Mouse (Mus musculus): ENCODE measurements around the gene Fam71b. TPM values are rescaled to one million over a fixed set of nuclear protein-coding genes. Genes with fewer than 3 reads are reported as not detected.

The Fam71b gene
- polyA plus RNA-seq, 1 experiment from 2014 or later = not detected

DNA sequence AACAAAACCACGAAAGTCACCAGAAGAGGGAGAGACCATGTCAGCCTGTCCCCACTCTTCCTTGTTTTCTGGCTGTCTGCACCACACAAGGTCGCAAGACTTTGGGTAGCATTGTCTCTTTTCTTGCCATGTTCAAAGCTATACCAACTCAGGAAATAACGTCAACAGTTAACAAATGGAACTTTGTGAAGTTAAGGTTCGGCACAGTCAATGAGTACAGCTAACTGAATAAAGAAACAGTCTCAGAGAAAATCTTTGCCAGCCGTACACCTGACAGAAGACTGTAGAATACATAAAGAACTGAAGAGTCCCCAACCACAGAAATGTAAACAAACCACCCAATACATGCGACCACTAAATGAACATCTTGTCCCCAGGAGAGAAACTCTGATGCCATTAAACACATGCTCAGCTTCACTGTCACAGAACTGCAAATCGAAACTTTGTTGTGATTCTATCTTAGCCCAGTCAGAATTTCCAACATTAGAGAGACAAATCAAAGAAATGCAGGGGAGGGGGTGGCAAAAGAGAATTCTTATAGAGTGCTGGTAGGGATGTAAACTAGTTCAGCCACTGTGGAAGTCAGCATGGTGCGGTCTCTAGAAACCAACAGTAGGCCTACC is 23.9 kb upstream of the Fam71b start:
- WGBS = 92% methylated on average over 8 of the region's 8 CpGs
- Histone ChIP-seq H3K9me3 (no peaks in the 10 kb centered on the region), H3K36me3 (replicated peaks) (no peaks in the 10 kb centered on the region), H3K27me3 (ENCODE audit: poor library complexity, severe bottlenecking) (no peaks in the 10 kb centered on the region), H3K27ac (no peak overlapping the region), H3K4me1 (no peaks in the 10 kb centered on the region), H3K4me3 (no peak overlapping the region)
- DNase-seq (ENCODE audit: extremely low spot score, low spot score) = no peak

DNA sequence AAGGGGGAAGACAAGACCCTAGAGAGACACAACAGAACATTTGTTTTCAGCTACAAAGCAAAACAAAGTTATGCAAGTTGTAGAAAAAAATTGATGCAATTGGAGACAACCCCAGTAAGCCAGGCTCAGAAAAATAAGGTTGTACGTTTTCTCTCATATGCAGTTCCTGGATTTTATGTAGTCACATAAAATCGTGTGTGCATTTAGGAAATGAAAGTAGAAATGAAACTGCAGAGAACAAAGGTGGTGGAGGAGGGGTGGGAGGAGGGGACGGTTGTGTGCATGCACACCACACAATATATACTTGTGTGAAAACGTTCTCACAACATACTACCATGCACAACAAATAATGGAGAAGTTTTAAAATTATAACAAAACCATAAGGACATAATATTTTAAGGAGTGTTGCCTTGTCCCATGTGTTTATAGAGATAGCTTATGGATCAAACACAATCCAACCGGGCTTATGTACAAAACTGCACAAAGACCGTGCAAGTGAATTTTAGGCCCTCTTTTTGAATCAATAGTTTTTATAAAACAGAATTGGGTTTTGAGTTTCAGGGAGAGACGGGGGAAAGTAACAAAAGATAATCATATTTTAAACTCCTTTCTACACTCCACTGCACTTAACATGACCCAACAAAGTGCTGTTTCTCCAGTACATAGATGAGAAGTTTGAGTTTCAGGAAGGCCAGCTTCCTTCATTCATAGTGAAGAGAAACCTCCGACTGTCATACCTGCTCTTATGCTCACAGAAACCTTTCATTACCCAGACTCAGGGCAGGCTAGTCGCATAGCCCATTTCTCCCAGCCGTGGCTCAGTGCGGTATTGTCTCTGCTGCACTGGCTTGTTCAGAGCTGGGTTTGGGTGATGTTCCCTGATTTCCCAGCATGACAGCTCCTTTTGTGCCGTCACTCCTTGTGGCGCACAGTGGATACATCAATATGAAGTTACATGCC is 23.0 kb upstream of the Fam71b start:
- Histone ChIP-seq H3K4me1 (no peaks in the 10 kb centered on the region), H3K27ac (no peak overlapping the region), H3K27me3 (ENCODE audit: poor library complexity, severe bottlenecking) (no peaks in the 10 kb centered on the region), H3K4me3 (no peak overlapping the region), H3K9me3 (no peaks in the 10 kb centered on the region), H3K36me3 (replicated peaks) (no peaks in the 10 kb centered on the region)
- whole genome bisulfite sequencing = 91% methylated on average over 13 of the region's 13 CpGs
- DNase-seq (ENCODE audit: extremely low spot score, low spot score) = no peak

GRCm38 (mm10) chr11:46375015-46375414 is 21.3 kb upstream of the Fam71b start:
- no peak overlapping the region for H3K4me3 ChIP-seq
- H3K4me1 ChIP-seq = no peaks in the 10 kb centered on the region
- WGBS = 87% methylated on average over 8 of the region's 8 CpGs
- H3K27ac ChIP-seq = no peak overlapping the region
- no peaks in the 10 kb centered on the region for H3K36me3 ChIP-seq (replicated peaks)
- H3K9me3 ChIP-seq = no peaks in the 10 kb centered on the region
- no peak for DNase-seq (ENCODE audit: extremely low spot score, low spot score)
- H3K27me3 ChIP-seq (ENCODE audit: poor library complexity, severe bottlenecking) = no peaks in the 10 kb centered on the region

DNA sequence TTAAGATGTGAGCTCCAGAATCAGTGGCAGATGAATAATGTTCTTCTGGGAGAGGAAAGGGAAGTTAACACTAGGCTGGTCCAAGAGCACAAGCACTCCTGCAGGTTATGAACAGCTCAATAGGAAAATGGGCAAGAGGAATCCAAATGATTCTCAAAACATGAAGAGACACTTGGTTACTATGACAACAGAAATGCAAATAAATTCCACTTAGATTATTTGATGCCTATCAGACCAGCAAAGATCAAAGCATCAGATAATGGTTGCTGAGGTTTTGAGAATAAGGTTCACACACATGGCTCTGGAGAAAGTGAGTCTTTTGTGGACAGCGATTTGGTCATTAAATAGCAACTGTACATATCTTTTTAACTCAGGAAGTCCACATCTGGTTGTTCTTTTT is 19.0 kb upstream of the Fam71b start:
- Histone ChIP-seq H3K36me3 (replicated peaks) (no peaks in the 10 kb centered on the region), H3K27me3 (ENCODE audit: poor library complexity, severe bottlenecking) (no peaks in the 10 kb centered on the region), H3K4me3 (no peak overlapping the region), H3K27ac (no peak overlapping the region), H3K9me3 (no peaks in the 10 kb centered on the region), H3K4me1 (no peaks in the 10 kb centered on the region)
- WGBS = 89% methylated on average over 1 of the region's 1 CpGs
- DNase-seq (ENCODE audit: extremely low spot score, low spot score) = no peak

GRCm38 (mm10) chr11:46377819-46378782 is 18.3 kb upstream of the Fam71b start:
- Histone ChIP-seq H3K27me3 (ENCODE audit: poor library complexity, severe bottlenecking) (no peaks in the 10 kb centered on the region), H3K4me3 (no peak overlapping the region), H3K36me3 (replicated peaks) (no peaks in the 10 kb centered on the region), H3K27ac (no peak overlapping the region), H3K4me1 (no peaks in the 10 kb centered on the region), H3K9me3 (no peaks in the 10 kb centered on the region)
- 83% methylated on average over 8 of the region's 8 CpGs for WGBS
- no peak for DNase-seq (ENCODE audit: extremely low spot score, low spot score)

DNA sequence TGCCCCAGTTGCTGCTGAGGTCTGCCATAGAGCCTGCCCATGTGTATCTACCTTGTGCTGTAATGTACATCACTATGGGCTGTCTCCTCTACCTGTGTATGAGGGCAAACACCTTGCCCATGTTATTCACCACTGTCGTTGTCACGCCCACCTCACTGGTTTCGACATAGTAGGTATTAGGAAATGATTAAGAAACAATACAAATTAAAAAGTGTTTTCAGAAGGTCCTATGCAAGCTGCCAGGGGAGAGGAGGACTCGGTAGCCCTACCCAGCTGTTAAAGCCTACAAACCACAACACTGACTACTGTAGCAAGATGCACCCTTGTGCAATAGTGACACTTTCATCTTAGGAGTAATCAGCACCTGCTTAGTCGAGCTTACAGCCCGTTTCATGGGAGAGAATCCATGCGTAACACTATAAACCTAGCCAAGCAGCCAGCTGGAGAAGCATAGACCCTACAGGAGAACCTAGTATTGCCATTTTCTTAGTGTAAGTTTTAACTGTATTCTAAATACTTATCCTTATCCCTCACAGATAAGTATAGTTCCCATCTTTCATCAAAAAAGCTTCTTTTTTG is 16.2 kb upstream of the Fam71b start:
- Histone ChIP-seq H3K27ac (no peak overlapping the region), H3K4me1 (no peaks in the 10 kb centered on the region)
- WGBS = 93% methylated on average over 7 of the region's 7 CpGs

DNA sequence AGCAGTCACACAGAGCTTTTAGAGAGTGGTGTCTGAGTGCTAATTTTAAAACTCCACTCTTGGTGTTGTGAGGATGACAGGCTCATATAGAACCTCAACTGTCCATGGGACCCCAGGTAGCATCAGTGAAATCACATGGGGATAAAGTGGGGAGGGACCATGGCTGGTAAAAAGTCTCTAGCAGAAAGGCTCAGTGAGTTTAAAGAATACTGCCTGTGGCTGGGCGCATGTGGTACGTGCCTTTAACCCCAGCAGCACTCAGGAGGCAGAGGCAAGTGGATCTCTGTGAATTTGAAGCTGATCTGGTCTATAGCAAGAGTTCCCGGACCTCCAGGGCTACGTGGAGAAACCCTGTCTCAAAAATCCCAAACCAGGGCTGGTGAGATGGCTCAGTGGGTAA is 13.9 kb upstream of the Fam71b start:
- DNase-seq (ENCODE audit: extremely low spot score, low spot score) = no peak
- Histone ChIP-seq H3K4me1 (no peaks in the 10 kb centered on the region), H3K36me3 (replicated peaks) (no peaks in the 10 kb centered on the region), H3K4me3 (no peak overlapping the region), H3K27me3 (ENCODE audit: poor library complexity, severe bottlenecking) (no peaks in the 10 kb centered on the region), H3K9me3 (no peaks in the 10 kb centered on the region), H3K27ac (no peak overlapping the region)
- 96% methylated on average over 4 of the region's 4 CpGs for WGBS

More for the DNA sequence above, 16.2 kb upstream of the Fam71b start:
- H3K4me3 ChIP-seq = no peak overlapping the region
- H3K9me3 ChIP-seq = no peaks in the 10 kb centered on the region
- no peaks in the 10 kb centered on the region for H3K36me3 ChIP-seq (replicated peaks)
- DNase-seq (ENCODE audit: extremely low spot score, low spot score) = no peak
- H3K27me3 ChIP-seq (ENCODE audit: poor library complexity, severe bottlenecking) = no peaks in the 10 kb centered on the region

- Histone ChIP-seq H3K27ac (no peak overlapping the region), H3K27me3 (ENCODE audit: poor library complexity, severe bottlenecking) (no peaks in the 10 kb centered on the region), H3K4me3 (no peak overlapping the region), H3K9me3 (no peaks in the 10 kb centered on the region), H3K36me3 (replicated peaks) (no peaks in the 10 kb centered on the region), H3K4me1 (no peaks in the 10 kb centered on the region)
- no peak for DNase-seq (ENCODE audit: extremely low spot score, low spot score)
- 92% methylated on average over 2 of the region's 2 CpGs for WGBS
Measured at GRCm38 (mm10) chr11:46384925-46385324, 11.4 kb upstream of the Fam71b start.

- no peak for DNase-seq (ENCODE audit: extremely low spot score, low spot score)
- no peaks in the 10 kb centered on the region for H3K27me3 ChIP-seq (ENCODE audit: poor library complexity, severe bottlenecking)
- 91% methylated on average over 8 of the region's 8 CpGs for WGBS
- H3K4me1 ChIP-seq = peaks cover 6% of the 10 kb centered on the region
- no peak overlapping the region for H3K27ac ChIP-seq
- H3K36me3 ChIP-seq (replicated peaks) = no peaks in the 10 kb centered on the region
- no peaks in the 10 kb centered on the region for H3K9me3 ChIP-seq
- H3K4me3 ChIP-seq = no peak overlapping the region
Measured at GRCm38 (mm10) chr11:46386556-46386955, 9.8 kb upstream of the Fam71b start.

DNA sequence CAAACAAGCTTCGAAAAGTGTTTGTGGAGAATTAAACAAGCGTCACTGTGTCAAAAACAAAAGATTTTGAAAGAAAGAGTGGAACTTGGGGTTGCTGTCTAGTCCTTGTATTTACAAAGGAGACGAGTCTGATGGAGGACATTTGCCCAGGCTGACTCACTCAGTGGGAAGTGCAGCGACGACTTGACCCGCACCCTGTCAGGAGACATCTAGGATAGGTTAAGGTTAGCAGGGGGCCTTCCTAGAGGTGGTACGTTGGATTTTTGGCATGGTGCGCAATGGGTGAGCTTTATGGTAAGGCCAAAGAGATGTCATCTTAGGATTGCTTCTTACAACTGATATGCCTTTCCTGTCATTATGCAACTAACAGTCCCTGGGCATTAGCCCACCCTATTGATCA is 9.3 kb upstream of the Fam71b start:
- no peak for DNase-seq (ENCODE audit: extremely low spot score, low spot score)
- 93% methylated on average over 8 of the region's 8 CpGs for WGBS
- no peak overlapping the region for H3K4me3 ChIP-seq
- H3K4me1 ChIP-seq = peaks cover 6% of the 10 kb centered on the region
- no peaks in the 10 kb centered on the region for H3K36me3 ChIP-seq (replicated peaks)
- no peaks in the 10 kb centered on the region for H3K9me3 ChIP-seq
- no peaks in the 10 kb centered on the region for H3K27me3 ChIP-seq (ENCODE audit: poor library complexity, severe bottlenecking)
- no peak overlapping the region for H3K27ac ChIP-seq

DNA sequence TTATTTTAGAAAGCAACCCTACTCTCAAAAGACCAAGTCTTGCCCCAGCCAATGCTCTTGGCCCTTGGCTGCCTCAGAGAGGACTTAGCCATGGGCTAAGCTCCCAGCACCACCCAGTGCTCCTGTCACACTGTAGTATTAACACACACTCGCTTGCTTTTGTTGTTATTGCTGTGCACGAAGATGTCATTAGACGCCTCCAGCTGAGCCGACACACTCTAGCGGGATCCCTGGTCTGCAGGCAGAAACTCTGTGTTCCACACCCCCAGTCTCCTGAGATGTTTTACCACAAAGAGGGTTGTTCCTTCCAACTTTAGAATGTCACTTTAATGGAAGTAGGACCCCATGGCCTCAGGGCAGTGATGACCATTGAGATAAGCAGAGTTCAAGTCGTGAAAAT is 7.9 kb upstream of the Fam71b start:
- 80% methylated on average over 6 of the region's 6 CpGs for WGBS
- H3K36me3 ChIP-seq (replicated peaks) = no peaks in the 10 kb centered on the region
- H3K4me1 ChIP-seq = peaks cover 6% of the 10 kb centered on the region
- H3K9me3 ChIP-seq = no peaks in the 10 kb centered on the region
- no peak overlapping the region for H3K27ac ChIP-seq
- DNase-seq (ENCODE audit: extremely low spot score, low spot score) = no peak
- no peaks in the 10 kb centered on the region for H3K27me3 ChIP-seq (ENCODE audit: poor library complexity, severe bottlenecking)
- no peak overlapping the region for H3K4me3 ChIP-seq

- Histone ChIP-seq H3K4me3 (no peak within 1 kb of the TSS), H3K4me1 (peaks cover 6% of the 10 kb centered on the region), H3K27me3 (ENCODE audit: poor library complexity, severe bottlenecking) (no peaks in the 10 kb centered on the region), H3K36me3 (replicated peaks) (no peaks in the 10 kb centered on the region), H3K9me3 (no peaks in the 10 kb centered on the region), H3K27ac (no peak within 1 kb of the TSS)
- DNase-seq (ENCODE audit: extremely low spot score, low spot score) = no peak
- 86% methylated on average over 13 of the region's 13 CpGs for WGBS
Measured at GRCm38 (mm10) chr11:46389336-46390117, 6.8 kb upstream of the Fam71b start, which contains the start of gene Itk. Itk (minus strand) TSS chr11:46389515.
